Mouse (Mus musculus) erythroblast, embryonic 14.5 days (primary cell): ENCODE data around the gene Hgfac. TPM values are rescaled to one million over a fixed set of nuclear protein-coding genes. Genes with fewer than 3 reads are reported as not detected.

ENCODE experiments used
- H3K27me3 ChIP-seq: 2 replicates; pipeline ENCODE4 v1.6.1; 2012; ENCODE audit warnings: inconsistent platforms; ENCODE audit not compliant: control insufficient read depth
- H3K36me3 ChIP-seq: 2 replicates; pipeline ENCODE4 v1.6.1; 2012; ENCODE audit warnings: mild to moderate bottlenecking, inconsistent platforms; ENCODE audit not compliant: control insufficient read depth
- H3K4me1 ChIP-seq: 2 replicates; pipeline ENCODE4 v1.6.1; 2012; ENCODE audit warnings: inconsistent platforms; ENCODE audit not compliant: control insufficient read depth
- H3K4me3 ChIP-seq: replicated peaks from 2 replicates; pipeline ENCODE3; 2012; ENCODE audit warnings: moderate library complexity, mild to moderate bottlenecking, inconsistent platforms
- H3K9me3 ChIP-seq: 2 replicates; pipeline ENCODE4 v1.6.1; 2012; ENCODE audit warnings: low read length, inconsistent platforms, mixed read lengths; ENCODE audit not compliant: control insufficient read depth
- GATA1 ChIP-seq: IDR thresholded peaks from 2 replicates; pipeline ENCODE4 v1.6.1; 2012; ENCODE audit warnings: low read length, inconsistent platforms, mixed read lengths
- TAL1 ChIP-seq: IDR thresholded peaks from 3 replicates; pipeline ENCODE4 v1.6.1; 2012; ENCODE audit warnings: low read length, inconsistent platforms, mixed read lengths
- polyA plus RNA-seq: library from polyadenylated mRNA; stranded (reverse); fragments of >175 nt; gene quantifications from 2 replicates; pipeline ENCODE4 v1.2.3, GENCODE M21; 2012

The Hgfac gene
- 0.18 and 0.22 TPM in 2 replicates for polyA plus RNA-seq

GRCm38 (mm10) chr5:35041268-35041829 is at the start of gene Hgfac:
Gene Hgfac (plus strand): TSS chr5:35041509.
- H3K27me3 ChIP-seq, result no peaks in the 10 kb centered on the region
- no peak for TF ChIP-seq GATA1
- no peak for TF ChIP-seq TAL1
- peak within 1 kb of the TSS; percentile 46 for H3K4me3 ChIP-seq
- H3K9me3 ChIP-seq, result no peaks in the 10 kb centered on the region
- peaks cover 6% of the 10 kb centered on the region; the same call in 1 of the 2 replicates for H3K36me3 ChIP-seq
- peaks cover 34% of the 10 kb centered on the region for H3K4me1 ChIP-seq

- TF ChIP-seq TAL1 (no peak), GATA1 (no peak)
- H3K27me3 ChIP-seq, result no peaks in the 10 kb centered on the region
- no peak overlapping the region for H3K4me3 ChIP-seq
- peaks cover 97% of the 10 kb centered on the region for H3K36me3 ChIP-seq
- H3K4me1 ChIP-seq, result peaks cover 30% of the 10 kb centered on the region
- no peaks in the 10 kb centered on the region for H3K9me3 ChIP-seq
These were observed 42.6 kb upstream of the Hgfac start for GRCm38 (mm10) chr5:34998754-34999153.

DNA sequence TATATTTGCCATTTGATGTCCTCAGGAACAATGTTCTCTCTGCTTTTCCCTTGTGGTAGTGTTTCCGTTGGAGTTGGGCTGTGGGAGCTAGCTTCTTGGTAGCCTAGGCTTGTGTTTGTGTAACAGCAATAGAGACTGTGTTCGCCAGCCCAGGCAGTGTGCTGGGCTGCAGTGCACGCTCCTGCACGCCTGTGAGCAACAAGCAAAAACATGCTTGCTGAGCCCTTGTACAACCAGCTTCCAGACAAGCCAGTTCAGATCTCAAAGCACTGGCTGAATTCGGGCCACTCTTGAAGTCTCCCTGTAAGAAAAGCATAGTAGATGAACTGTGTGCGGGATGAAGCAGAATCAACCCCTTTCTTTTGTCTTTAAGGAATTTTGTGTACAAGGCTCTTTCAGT is 42.0 kb upstream of the Hgfac start:
- Histone ChIP-seq H3K36me3 (peaks cover 96% of the 10 kb centered on the region), H3K4me1 (peaks cover 33% of the 10 kb centered on the region), H3K9me3 (no peaks in the 10 kb centered on the region), H3K27me3 (no peaks in the 10 kb centered on the region), H3K4me3 (no peak overlapping the region)
- no peak for TF ChIP-seq TAL1
- TF ChIP-seq GATA1, result no peak

DNA sequence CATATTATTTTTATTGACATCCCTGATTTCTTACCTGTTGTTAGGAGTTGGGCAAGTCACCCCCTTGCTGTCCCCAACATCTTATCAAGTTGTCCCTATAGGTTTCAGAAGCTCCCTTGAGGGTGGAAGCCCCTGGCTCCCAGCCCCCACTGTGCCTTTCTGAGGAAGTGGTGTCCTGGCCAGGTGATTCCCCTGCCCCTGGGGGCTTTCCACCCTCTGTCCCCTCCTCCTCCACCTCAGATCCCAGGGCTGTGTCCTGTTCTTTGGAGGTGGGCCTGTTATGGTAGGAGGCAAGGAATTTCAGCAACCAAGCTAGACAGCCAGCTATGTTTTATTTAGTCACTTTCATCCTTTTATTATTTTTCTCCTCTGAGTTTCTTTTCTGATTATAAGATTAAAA is 41.0 kb upstream of the Hgfac start:
- H3K36me3 ChIP-seq, result peaks cover 96% of the 10 kb centered on the region

DNA sequence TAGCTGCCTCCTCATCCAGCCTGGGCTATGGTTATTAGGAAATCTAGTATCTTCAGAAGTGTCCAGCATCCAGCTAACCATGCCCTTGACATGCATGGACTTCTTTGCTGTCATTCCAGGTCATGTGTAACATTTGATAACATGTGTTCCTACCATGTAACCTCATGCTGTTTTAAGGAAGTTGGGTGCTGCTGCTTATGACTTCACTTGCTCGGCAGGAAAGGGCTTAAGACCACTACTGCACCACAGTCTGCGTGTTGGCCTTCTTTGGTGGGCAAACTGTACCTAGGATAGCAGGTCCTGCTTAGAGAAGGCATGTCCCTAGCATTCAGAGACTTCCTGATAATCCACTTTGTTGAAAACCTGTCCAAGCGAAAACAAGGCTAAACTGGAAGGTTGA is 40.2 kb upstream of the Hgfac start:
- TF ChIP-seq TAL1 (no peak), GATA1 (no peak)
- H3K4me3 ChIP-seq, result no peak overlapping the region
- no peaks in the 10 kb centered on the region for H3K27me3 ChIP-seq
- H3K4me1 ChIP-seq, result peaks cover 51% of the 10 kb centered on the region
- H3K36me3 ChIP-seq, result peaks cover 96% of the 10 kb centered on the region
- no peaks in the 10 kb centered on the region for H3K9me3 ChIP-seq

More for the DNA sequence above, 41.0 kb upstream of the Hgfac start:
- Histone ChIP-seq H3K9me3 (no peaks in the 10 kb centered on the region), H3K27me3 (no peaks in the 10 kb centered on the region), H3K4me3 (no peak overlapping the region), H3K4me1 (peaks cover 43% of the 10 kb centered on the region)
- TF ChIP-seq TAL1, result no peak
- no peak for TF ChIP-seq GATA1

DNA sequence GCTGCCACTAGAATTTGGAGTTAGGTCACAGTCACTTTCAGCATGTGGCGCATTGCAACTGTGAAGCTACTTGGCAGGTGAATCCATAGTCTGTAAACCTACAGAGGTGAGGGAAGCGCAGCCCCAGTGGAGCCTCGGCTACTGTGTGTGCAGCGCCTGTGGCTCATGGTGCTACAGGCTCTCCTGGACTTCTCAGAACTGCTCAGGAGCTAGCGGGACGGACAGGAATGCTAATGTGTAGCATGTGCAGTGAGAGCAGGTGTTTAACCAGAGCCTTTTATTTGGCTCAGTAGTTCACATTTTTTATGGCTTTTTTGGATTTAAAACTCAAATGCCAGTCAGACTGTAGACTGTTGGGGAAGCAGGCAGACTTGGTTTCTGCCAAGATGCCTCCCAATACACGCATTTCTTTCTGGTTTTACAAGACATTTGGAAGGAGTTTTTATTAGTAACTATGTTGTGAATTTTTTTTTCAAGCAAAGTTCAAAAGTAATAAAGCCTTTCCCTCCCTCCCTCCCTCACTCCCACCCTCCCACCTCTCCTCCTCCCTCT is 37.6 kb upstream of the Hgfac start:
- no peaks in the 10 kb centered on the region for H3K9me3 ChIP-seq
- peaks cover 95% of the 10 kb centered on the region for H3K36me3 ChIP-seq
- no peak overlapping the region for H3K4me3 ChIP-seq
- H3K4me1 ChIP-seq, result peaks cover 46% of the 10 kb centered on the region
- TF ChIP-seq GATA1, result no peak
- TF ChIP-seq TAL1, result no peak
- no peaks in the 10 kb centered on the region for H3K27me3 ChIP-seq

DNA sequence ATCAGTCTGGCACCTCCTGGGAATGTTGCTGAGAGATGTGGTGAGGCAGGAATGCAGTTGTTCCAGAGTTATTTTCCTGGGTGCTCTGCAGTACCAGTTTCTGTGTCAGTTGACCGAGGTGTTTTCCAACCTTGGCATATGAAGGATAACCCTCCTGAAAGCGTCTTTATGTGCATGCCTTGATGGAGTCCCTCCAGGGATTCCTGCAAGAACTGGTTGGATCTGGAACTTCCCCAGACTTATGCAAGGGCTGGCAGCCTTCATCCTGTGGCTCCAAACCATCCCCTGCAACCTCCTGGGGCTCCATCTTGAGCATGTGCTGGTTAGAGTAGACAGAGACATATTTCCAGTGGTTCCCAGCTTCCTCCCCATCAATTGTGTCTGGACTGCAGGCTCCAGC is 36.5 kb upstream of the Hgfac start:
- Histone ChIP-seq H3K4me1 (peaks cover 52% of the 10 kb centered on the region), H3K4me3 (no peak overlapping the region), H3K9me3 (no peaks in the 10 kb centered on the region), H3K27me3 (no peaks in the 10 kb centered on the region), H3K36me3 (peaks cover 95% of the 10 kb centered on the region)
- TF ChIP-seq GATA1 (no peak), TAL1 (no peak)

DNA sequence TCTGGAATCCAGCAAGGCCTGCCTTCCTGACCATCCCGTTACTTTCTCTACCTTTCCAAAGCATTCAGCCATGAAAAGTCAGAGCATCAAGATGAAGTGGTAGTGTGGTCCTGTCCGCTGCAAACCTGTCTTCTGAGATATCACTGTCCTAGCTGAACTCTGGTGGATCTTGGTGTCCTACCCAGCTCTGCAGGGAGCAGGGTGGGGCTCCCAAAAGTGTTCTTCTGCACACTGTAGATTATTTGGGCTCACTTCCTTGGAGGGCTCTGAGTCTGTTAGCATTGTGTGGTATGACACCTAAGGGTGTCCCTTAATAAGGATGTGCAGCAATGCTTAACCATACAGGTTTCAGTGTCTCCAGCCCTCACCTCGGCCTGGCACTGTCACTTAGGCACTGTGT is 35.6 kb upstream of the Hgfac start:
- H3K36me3 ChIP-seq, result peaks cover 95% of the 10 kb centered on the region
- TF ChIP-seq GATA1, result no peak
- TF ChIP-seq TAL1, result no peak
- peaks cover 52% of the 10 kb centered on the region for H3K4me1 ChIP-seq
- no peak overlapping the region for H3K4me3 ChIP-seq
- H3K9me3 ChIP-seq, result no peaks in the 10 kb centered on the region
- no peaks in the 10 kb centered on the region for H3K27me3 ChIP-seq

DNA sequence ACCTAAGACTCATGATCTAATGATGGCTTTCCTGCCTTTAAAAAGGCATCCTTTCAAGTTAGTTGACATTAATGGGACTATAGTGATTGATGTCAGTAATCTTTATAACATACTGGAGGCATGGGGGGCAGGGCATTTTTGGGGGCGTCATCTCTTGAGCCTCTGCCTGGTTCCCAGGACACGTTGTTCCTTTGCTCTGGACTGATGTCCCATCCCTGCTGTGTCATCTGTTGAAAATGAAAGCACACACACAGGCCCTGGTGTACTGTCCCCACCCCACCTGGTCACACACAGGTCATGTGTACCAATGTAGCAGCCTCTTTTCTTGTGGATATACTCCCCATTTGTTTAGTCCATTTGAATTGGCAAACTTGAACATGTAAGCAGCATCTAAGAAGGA is 34.7 kb upstream of the Hgfac start:
- Histone ChIP-seq H3K27me3 (no peaks in the 10 kb centered on the region), H3K4me3 (no peak overlapping the region), H3K36me3 (peaks cover 95% of the 10 kb centered on the region), H3K4me1 (peaks cover 54% of the 10 kb centered on the region), H3K9me3 (no peaks in the 10 kb centered on the region)
- TF ChIP-seq GATA1 (no peak), TAL1 (no peak)
